Mouse (Mus musculus) lung, postnatal 0 days (tissue): ENCODE measurements around the gene Eng. TPM values are rescaled to one million over a fixed set of nuclear protein-coding genes. Genes with fewer than 3 reads are reported as not detected.

Source experiments
- ATAC-seq: fragments of 200-750 bp; cut with Nextera tagmentation; 2 replicates; pipeline ENCODE4 v1.8.0; 2017; ENCODE audit warnings: moderate library complexity
- DNase-seq: peaks from one replicate; pipeline ENCODE4 v3.0.0-alpha.2; 2016; ENCODE audit warnings: low spot score
- H3K27ac ChIP-seq: fragments of 300-500 bp; sonication (generic); 2 replicates; pipeline ENCODE4 v1.5.1; 2014; ENCODE audit warnings: antibody characterized with exemption, mild to moderate bottlenecking, low read length, mixed read lengths
- H3K27me3 ChIP-seq: fragments of 300-500 bp; sonication (generic); replicated peaks from 2 replicates; pipeline ENCODE4 v1.6.1; 2014; ENCODE audit warnings: low read length, mixed read lengths; ENCODE audit not compliant: insufficient read depth
- H3K36me3 ChIP-seq: fragments of 300-500 bp; sonication (generic); 2 replicates; pipeline ENCODE4 v1.6.1; 2014; ENCODE audit warnings: low read length, mixed read lengths; ENCODE audit not compliant: insufficient read depth
- H3K4me1 ChIP-seq: fragments of 300-500 bp; sonication (generic); 2 replicates; pipeline ENCODE4 v1.6.1; 2014; ENCODE audit warnings: antibody characterized with exemption, low read depth, low read length, mixed read lengths; ENCODE audit not compliant: insufficient read depth
- H3K4me2 ChIP-seq: fragments of 300-500 bp; sonication (generic); replicated peaks from 2 replicates; pipeline ENCODE4 v1.6.1; 2014; ENCODE audit warnings: low read depth, mild to moderate bottlenecking, low read length, moderate library complexity, mixed read lengths
- H3K4me3 ChIP-seq: fragments of 300-500 bp; sonication (generic); 2 replicates; pipeline ENCODE4 v1.5.1; 2014; ENCODE audit warnings: low read depth, low read length
- H3K9ac ChIP-seq: fragments of 300-500 bp; sonication (generic); replicated peaks from 2 replicates; pipeline ENCODE4 v1.6.1; 2014; ENCODE audit warnings: low read depth, mild to moderate bottlenecking
- H3K9me3 ChIP-seq: fragments of 300-500 bp; sonication (generic); 2 replicates; pipeline ENCODE4 v1.6.1; 2016; ENCODE audit warnings: low read length, mixed read lengths
- CTCF ChIP-seq: IDR thresholded peaks from 2 replicates; pipeline ENCODE4 v1.5.1; 2016; ENCODE audit warnings: antibody characterized with exemption, mild to moderate bottlenecking
- EP300 ChIP-seq: IDR thresholded peaks from 2 replicates; pipeline ENCODE4 v1.6.1; 2016; ENCODE audit warnings: antibody characterized with exemption, mild to moderate bottlenecking, control low read depth
- WGBS: fragments of 180-500 bp; shearing (Covaris S2); extraction: QIAGEN DNeasy Blood & Tissue Kit; methylation state at CpG from one replicate; pipeline ENCODE4 v1.1.7; 2014; 5-methylcytosine and 5-hydroxymethylcytosine counted together
- polyA plus RNA-seq: library from polyadenylated mRNA; unstranded; fragments of >200 nt; fragmentation: Nextera tagmentation; extraction: Ambion mirVana; gene quantifications from 2 replicates; pipeline ENCODE4 v1.2.1, GENCODE M21; 2015

Eng gene
- polyA plus RNA-seq, 1 experiment from 2014 or later, result 130 TPM

GRCm38 (mm10) chr2:32601417-32602065, 44.9 kb upstream of the Eng start:
- H3K4me3 ChIP-seq, result no peak overlapping the region
- H3K4me2 ChIP-seq, result no peak overlapping the region
- DNase-seq, result peak; percentile 69
- H3K27ac ChIP-seq, result no peak overlapping the region
- no peaks in the 10 kb centered on the region for H3K27me3 ChIP-seq
- H3K9ac ChIP-seq, result no peak overlapping the region
- ATAC-seq, result peak; percentile 47
- 0 out of 2 replicates have a peak, but pooled peaks cover 10% of the 10 kb centered on the region for H3K4me1 ChIP-seq
- 0 out of 2 replicates have a peak, but pooled peaks cover 10% of the 10 kb centered on the region for H3K36me3 ChIP-seq
- 44% methylated on average over 8 of the region's 8 CpGs for WGBS
- TF ChIP-seq EP300, result no peak
- peak; percentile 61 for TF ChIP-seq CTCF
- no peaks in the 10 kb centered on the region for H3K9me3 ChIP-seq

GRCm38 (mm10) chr2:32602600-32603054, 43.8 kb upstream of the Eng start:
- H3K9ac ChIP-seq, result no peak overlapping the region
- H3K9me3 ChIP-seq, result no peaks in the 10 kb centered on the region
- peak; percentile 70 for ATAC-seq
- H3K27ac ChIP-seq, result peak overlapping the region; percentile 43
- under 1% methylated on average over 11 of the region's 11 CpGs for WGBS
- no peaks in the 10 kb centered on the region for H3K27me3 ChIP-seq
- H3K4me2 ChIP-seq, result peak overlapping the region; percentile 52
- 0 out of 2 replicates have a peak, but pooled peaks cover 10% of the 10 kb centered on the region for H3K4me1 ChIP-seq
- peak overlapping the region; percentile 25; the same call in 1 of the 2 replicates for H3K4me3 ChIP-seq
- peak; percentile 85 for DNase-seq
- 0 out of 2 replicates have a peak, but pooled peaks cover 3% of the 10 kb centered on the region for H3K36me3 ChIP-seq
- TF ChIP-seq CTCF, result peak; percentile 94
- TF ChIP-seq EP300, result no peak

GRCm38 (mm10) chr2:32604631-32605030, 41.8 kb upstream of the Eng start:
- no peaks in the 10 kb centered on the region for H3K36me3 ChIP-seq
- WGBS, result 38% methylated on average over 10 of the region's 10 CpGs

GRCm38 (mm10) chr2:32606161-32607142, 39.9 kb upstream of the Eng start:
- peak; percentile 75 for ATAC-seq
- 11% methylated on average over 54 of the region's 55 CpGs for WGBS
- H3K9me3 ChIP-seq, result no peaks in the 10 kb centered on the region

More at GRCm38 (mm10) chr2:32604631-32605030, 41.8 kb upstream of the Eng start:
- Histone ChIP-seq H3K27me3 (no peaks in the 10 kb centered on the region), H3K9ac (no peak overlapping the region), H3K4me3 (no peak overlapping the region), H3K27ac (no peak overlapping the region), H3K4me2 (no peak overlapping the region), H3K9me3 (no peaks in the 10 kb centered on the region), H3K4me1 (0 out of 2 replicates have a peak, but pooled peaks cover 14% of the 10 kb centered on the region)
- no peak for ATAC-seq
- DNase-seq, result no peak
- TF ChIP-seq EP300 (no peak), CTCF (no peak)

GRCm38 (mm10) chr2:32607262-32607947, 39.0 kb upstream of the Eng start:
- 6% methylated on average over 25 of the region's 34 CpGs for WGBS
- DNase-seq, result peak; percentile 71
- no peaks in the 10 kb centered on the region for H3K36me3 ChIP-seq
- TF ChIP-seq CTCF, result no peak
- TF ChIP-seq EP300, result no peak
- peak overlapping the region; percentile 94 for H3K4me2 ChIP-seq
- peak; percentile 20 for ATAC-seq
- no peaks in the 10 kb centered on the region for H3K27me3 ChIP-seq
- H3K4me1 ChIP-seq, result peaks cover 11% of the 10 kb centered on the region; the same call in 1 of the 2 replicates
- peak overlapping the region; percentile 20; the same call in 1 of the 2 replicates for H3K27ac ChIP-seq
- H3K9ac ChIP-seq, result peak overlapping the region; percentile 27
- peak overlapping the region; percentile 64 for H3K4me3 ChIP-seq
- no peaks in the 10 kb centered on the region for H3K9me3 ChIP-seq

More at GRCm38 (mm10) chr2:32606161-32607142, 39.9 kb upstream of the Eng start:
- Histone ChIP-seq H3K27me3 (no peaks in the 10 kb centered on the region), H3K36me3 (no peaks in the 10 kb centered on the region), H3K9ac (peak overlapping the region; percentile 27), H3K27ac (peak overlapping the region; percentile 20; the same call in 1 of the 2 replicates), H3K4me2 (peak overlapping the region; percentile 94), H3K4me1 (peaks cover 17% of the 10 kb centered on the region; the same call in 1 of the 2 replicates), H3K4me3 (peak overlapping the region; percentile 64)
- DNase-seq, result peak; percentile 90
- TF ChIP-seq EP300 (no peak), CTCF (peak; percentile 80)
